Mouse (Mus musculus) layer of hippocampus, adult 9-10 months (tissue): Measurements from ENCODE around the gene Gm11172.
A peak's percentile ranks its signal among the peaks of the same experiment; 100 is the strongest.
"Not testable (repeated sequence)": the region's sequence is repeated elsewhere in the genome, so short reads cannot be mapped to it uniquely, and the experiment has no call there.

Experiments used
- DNase-seq: peaks from one replicate; pipeline ENCODE4 v3.0.0; 2022; ENCODE audit warnings: low spot score

Gm11172 gene

DNA sequence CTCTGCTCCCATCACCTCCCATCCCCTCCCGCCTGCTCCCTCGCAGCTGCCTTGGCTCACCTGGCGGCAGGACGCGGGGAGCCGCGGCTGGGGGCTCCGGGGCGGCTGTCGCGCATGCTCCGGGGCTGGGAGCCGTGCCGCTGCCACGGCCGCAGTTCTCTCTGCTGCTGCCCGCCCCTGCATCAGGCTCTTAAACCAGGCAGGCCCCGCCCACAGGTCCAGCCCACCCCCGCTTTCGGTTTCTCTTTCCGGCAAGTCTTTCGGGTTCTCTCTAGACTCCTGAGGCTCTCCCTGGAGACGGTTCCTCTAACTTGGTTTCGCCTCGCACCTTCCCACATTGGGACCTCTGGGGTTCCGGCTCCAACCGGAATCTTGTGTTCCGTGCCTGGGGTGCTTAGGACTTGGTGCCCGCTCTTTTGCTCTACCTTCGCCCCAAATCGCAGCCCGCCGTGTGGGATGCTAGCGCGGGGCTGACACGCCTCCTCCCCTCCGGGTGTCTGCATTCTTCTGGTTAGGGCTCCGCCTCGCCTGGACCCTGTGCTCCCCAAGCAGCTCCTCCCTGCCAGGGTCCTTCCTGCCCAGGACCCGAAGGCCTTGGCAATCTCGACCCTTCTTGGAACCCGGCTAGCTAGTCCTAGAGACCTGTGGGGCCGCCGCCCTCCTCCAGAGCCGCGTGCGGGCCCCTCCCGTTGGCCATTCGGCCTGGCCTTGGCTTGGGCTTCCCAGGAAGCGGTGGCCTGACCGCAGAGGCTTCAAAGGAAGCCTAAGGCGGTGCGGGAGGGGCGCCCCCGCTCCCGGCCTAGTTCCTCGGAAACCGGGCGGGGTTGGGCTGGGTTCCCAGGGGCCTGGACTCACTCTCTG lies 27.1 kb upstream of the Gm11172 start, which contains the start of gene Socs1:
TSS of gene Socs1 (minus strand) at position 166 of the 861 bp plus-strand sequence.
- DNase-seq = no peak

DNA sequence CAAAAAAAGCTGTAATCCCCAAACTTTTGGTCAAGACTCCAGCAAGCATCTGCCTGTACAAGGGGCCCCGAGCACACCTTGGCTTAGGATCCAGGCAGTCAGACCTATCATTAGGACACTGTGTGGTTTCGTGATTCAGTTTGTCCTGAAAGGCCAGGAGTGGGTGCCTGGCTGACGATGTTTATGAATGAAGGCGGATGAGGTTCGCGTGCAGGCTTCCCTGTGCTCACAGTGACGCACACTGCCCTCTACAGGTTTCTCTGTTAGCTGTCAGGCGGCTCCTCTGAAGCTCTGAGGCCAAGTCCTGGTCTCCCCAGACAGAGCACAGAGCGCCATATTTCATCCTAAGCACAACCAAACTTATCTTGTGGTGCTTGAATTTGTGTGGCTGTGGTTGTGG lies 26.4 kb upstream of the Gm11172 start:
- peak; percentile 61 for DNase-seq

DNA sequence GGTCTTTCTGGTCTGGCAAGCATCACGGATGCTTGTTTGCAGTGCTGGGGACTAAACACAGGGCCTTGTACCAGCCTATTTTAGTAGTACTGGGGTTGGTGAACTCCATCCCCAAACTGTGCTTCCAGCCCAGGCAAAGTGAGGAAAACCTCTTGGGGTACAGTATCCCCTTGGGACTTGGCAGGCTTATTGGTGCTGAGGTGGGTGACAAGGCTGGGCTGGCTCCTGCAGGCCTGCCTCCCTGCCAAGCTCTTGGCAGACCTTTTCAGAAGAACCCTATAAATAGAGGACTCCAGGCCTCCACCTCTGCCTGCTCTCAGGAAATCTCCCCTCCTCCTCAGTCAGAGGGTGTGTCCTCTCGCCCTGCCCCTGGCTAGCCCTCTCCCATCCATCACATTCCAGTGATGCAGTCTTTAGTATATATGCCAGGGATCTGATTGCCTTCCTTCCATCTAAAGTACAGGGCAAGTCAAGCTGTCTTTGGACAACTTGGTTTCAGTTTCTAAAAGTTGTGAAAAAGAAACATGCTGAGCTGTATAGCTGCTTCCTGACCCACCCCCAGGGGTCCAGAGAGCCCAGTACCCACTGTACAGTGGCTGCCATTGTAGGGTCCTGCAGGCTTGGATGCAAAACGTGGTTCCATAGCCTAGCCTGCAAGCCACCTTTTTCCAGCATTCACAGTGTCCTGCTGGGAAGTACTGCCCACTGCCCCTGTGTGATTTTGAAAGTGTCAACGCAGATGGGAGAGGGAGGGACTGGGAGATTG lies 25.8 kb upstream of the Gm11172 start:
- no peak for DNase-seq

DNA sequence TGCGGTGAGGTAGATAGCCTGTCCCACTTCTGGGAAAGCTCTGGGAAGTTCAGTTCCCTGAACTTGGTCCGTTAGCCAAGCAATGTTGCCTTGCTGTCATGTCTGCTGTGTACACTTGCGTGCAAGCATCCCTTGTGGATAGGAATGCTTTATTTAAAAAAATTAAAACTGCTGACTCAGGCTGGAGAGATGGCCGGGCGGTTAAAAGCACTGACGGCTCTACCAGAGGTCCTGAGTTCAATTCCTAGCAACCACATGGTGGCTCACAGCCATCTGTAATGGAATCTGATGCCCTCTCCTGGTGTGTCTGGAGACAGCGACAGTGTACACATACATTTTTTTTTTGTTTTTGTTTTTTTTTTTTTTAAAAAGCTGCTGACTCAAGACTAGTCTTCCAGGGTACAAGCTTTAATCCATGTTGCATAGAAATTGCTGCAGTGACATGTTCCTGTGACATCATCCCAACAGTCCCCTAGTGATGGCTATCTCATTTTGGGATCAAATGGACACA lies 25.1 kb upstream of the Gm11172 start:
- no peak for DNase-seq

DNA sequence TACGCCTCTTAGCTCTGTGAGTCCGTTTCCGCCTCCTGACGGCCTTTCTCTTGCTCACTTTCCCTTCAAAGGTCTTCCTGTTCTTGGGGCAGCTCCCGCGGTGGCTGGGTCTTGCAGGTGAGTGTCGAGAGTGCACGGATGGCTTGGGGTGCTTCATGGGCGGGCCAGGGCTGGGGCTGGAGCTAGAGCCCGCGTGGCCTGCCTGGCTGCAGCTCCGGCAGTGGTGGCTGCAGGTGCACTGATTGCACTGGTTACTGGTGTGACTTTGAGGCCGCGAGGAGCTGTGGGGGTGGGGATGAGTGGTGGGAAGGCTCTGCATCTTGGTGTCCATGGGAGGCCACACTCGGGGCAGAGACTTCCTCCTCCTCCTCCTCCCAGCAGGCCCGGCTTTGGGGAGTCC lies 24.4 kb upstream of the Gm11172 start, which contains the start of gene Tnp2:
TSS of gene Tnp2 (minus strand) at position 390 of the 400 bp plus-strand sequence.
- DNase-seq = no peak

DNA sequence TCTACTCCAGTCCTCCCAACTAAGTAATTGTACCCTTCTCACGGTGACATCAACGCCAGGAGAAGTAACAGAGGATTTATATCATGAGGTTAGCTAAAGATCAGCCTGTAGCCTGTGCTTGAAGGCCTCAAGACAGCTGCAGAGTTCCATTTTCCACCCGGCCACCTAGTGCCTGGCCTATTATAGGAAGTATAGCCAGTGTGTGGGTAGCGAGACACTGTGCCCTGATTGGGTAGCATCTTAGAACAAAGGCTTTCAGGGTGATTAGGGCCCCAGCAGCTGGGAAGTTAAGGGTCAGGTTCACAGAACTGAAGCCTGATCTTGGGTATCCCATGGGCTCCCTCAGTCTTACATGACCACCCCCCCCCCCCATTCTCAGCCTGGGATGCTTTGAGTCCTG lies 23.8 kb upstream of the Gm11172 start:
- DNase-seq = no peak

DNA sequence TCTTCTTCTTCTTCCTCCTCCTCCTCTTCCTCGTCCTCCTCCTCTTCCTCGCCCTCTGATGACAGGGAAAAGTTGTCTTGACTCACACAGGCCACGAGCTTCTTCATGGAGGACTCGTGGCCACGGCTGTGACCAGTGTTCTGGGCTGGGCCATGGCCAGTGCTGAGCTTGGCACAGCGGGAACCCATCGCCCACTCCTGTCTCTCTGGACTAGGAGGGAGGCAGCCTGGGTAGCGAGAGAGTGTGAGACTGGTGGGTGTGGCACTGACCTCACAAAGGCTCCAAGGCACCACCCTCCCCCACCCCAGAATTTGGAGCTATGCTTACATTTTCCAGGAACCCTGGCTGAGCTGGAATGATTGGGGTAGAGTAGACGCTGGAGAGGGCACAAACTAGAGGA lies 22.0 kb upstream of the Gm11172 start, which contains the start of gene Prm3:
TSS of gene Prm3 (minus strand) at position 213 of the 400 bp plus-strand sequence.
- DNase-seq = no peak

DNA sequence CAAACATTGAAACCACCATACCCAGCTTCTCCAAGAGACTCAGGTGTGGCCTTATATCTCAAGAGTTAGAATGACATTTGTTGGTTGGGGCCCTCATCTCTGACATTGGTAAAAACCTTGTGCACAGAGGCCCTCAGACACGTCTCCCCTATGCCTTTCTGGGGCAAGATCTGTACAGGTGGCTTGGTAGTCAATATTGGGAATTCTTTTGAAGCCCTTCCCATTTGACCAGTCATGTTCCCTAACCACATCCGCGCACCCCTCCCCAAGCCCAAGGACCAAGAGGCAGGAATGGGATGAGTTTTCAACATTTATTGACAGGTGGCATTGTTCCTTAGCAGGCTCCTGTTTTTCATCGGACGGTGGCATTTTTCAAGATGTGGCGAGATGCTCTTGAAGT lies 16.7 kb upstream of the Gm11172 start, which contains the start of gene Prm2:
TSS of gene Prm2 (minus strand) at position 101 of the 400 bp plus-strand sequence.
- no peak for DNase-seq

DNA sequence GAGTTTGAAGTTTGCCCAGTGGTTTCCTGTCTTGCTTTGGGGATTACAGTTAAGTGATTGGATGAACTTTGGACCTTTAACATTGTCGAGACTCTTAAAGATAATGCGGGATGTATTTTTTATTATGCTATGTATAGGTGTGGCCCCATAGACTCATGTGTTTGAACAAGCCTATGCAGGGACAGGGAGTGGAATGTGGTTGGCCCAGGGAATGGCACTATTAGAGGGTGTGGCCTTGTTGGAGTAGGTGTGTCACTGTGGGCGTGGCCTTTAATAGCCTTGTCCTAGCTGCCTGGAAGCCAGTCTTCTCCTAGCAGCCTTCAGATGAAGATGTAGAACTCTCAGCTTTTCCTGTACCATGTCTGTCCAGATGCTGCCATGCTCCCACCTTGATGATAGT lies 10.3 kb upstream of the Gm11172 start:
- DNase-seq = not testable (repeated sequence)

DNA sequence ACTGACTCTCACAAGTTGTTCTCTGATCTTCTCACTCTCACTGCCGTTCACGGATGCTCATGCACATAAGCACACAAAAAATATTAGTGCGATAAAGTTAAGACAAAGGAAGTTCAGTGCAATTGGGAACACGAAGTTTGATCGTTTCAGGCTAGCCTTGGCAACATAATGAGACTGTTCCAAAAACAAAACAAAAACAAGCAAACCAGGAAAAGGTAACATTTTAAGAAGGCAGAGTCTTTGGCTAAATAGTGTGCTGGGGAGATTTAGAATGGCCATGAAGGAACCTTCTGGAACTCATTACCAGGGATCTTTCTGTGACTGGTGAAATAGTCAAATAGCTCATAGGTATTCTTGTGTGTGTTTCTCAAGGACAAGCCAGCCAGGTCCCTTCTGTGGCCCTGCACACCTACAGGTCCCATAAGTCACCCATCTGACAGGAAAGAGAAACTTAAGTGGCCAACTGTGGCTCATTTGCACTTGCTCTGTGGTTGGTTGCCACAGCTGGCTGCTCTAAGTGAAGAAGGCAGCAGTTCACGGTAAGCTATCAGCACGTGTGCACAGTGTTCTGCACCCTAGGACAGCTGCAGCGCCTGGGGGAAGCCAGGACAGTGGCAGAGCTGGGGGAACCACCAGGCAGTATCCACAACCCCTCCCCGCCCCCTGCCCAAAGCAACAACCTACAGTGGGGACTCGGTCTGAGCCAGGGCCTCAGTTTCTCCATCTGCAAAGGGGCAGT lies 6.8 kb upstream of the Gm11172 start, which contains the start of gene Prm1:
TSS of gene Prm1 (minus strand) at position 51 of the 739 bp plus-strand sequence.
- no peak for DNase-seq

DNA sequence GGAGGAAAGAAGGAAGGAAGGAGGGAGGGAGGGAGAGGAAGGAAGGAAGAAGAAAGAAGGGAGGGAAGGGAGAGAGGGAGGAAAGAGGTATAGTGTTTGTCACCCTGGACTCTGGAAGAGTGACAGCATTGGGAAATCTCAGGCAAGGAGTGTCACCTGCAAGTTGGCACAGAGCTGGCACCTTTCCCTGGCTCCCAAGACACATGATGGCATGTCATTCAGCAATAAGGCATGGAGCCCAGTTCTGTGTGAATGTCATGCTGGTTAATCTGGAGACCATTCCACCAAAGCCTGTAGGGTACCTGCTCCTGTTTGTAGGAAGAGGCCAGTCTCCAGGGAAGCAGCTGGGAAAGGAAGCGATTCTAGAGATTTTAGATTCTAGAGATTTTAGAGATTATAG lies 2.3 kb upstream of the Gm11172 start:
- no peak for DNase-seq

DNA sequence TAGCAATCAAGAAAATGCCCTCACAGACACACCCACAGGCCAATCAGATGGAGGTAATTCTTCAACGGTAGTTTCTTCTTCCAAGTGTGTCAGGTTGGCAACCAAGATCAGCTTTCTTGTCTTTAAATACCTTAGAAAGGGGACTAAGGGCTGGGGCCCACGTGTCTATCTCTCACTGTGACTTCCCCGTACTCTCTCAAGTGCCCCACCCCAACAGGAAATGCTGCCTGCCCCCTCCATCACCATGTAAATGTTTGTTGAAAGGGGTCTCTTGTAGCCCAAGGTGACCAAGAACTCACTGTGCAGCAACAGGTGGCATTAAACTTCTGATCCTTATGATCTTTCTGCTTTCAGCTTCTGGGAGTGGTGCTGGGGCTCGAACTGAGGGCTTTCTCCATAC lies 1.0 kb downstream of the Gm11172 start:
- DNase-seq = no peak

DNA sequence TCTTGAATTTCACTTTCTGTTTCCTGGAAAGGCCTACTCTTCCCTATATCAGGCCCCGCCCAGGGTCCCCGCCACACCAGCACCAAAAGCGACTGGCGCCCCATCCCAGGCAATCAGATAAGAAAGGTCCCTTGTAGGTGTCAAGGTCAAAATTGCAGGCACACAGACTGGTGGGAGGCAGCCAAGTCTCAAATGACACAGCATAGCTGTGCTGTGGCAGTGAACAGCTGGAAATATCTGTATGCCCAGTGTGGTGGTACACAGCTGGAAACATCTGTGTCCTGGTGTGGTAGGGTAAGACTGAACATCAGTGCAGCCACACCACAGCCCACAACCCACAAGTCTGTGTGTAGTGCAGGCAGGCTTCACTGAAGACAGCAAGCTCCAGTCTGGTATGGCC lies 2.1 kb downstream of the Gm11172 start:
- DNase-seq = no peak

DNA sequence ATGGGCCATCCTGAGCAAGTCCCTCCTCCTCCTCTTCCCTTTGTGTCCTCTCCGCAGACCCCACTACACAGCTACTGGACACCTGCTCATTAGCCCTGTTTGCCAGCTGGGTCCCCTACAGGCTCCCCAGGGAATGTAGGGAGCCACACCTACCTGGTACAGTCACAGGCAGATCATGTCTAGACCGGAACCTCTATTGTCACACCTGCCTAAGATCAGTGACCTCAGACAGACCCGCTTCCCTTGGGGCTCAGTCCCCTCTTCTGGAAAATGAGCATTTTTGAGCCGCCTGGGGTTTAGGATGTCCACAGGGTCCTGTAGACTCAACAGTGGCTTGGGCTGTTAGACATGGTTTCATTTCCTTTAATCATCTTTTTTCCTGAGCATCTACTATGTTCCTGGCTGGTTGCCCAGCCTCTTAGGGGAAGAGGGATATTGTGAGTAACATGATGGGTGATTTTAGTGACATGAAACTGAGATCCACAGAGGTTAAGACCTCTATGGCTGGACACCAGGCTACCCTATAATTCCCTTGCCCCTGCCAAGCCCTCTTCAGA lies 5.9 kb downstream of the Gm11172 start:
- DNase-seq = no peak

DNA sequence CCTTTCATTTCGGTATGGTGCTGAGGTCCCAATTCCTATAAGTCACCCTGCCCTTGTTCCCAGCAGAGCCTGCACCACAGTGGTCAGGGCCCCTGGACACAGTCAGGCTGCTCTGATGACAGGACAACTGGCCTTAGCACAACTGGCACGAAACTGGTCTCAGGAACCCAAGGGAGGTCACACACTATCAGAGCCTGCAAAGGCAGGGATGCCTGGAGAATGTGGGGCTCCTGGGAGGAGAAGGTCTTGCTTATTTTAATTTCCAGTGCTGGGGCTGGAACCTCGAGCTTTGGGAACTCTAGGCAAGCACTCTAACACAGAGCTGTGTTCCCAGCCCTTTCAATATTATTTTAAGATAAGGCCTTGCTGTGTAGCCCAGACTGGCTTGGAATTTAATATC lies 7.3 kb downstream of the Gm11172 start:
- DNase-seq = no peak

DNA sequence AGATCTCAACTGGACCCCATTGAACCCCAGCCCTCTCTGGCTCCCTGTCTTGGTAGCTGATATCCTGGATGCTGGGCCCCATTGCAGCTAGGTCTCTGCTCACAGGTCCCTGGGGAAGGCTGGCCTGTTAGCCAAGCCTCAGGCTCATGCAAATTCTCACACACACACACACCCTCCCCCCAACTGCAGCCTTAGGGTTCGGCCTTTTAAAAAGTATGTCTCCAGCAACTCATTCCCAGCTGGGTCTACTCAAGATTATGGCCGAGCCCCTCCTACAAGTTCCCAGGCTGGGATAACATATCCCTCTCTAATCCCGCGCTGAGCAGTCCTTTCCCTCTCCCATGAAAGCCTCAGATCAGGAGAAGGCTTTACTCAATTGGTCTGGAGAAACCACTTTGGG lies 8.7 kb downstream of the Gm11172 start:
- no peak for DNase-seq

DNA sequence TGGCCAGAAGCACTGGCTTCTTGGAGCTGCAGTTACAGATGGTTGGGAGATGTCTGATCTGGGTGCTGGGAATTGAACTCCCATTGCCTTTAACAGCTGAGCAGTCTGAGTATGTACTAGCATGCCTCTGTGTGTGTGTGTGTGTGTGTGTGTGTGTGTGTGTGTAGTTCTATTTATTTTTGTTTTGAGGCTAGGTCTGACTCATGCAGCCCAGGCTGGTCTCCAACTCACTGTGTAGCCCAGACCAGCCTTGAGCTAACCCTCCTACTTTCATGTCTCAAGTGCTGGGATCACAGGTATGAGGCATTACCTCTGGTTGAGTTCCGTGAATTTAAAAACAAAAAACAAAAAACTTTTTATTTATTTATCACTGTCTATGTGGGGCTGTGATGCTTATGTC lies 11.8 kb downstream of the Gm11172 start:
- DNase-seq = no peak

DNA sequence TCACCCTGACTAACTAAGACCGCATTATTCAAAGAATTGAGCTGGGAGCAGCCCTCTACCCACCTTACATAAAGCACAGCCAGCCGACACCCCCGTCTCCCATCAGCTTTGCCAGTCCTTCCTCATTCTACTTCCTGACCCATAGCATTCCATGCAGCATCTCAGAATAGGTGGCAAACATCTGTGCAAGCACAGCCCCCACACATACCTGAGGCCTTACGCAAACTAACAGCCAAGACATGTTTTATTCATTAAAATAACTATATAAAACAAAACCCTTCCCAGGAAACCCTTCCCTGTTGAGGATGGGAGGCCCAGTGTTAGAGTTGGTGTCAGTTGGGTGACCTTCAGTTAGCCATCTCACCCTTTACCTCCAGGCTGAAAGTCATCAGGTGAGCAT lies 13.1 kb downstream of the Gm11172 start:
- DNase-seq = no peak

DNA sequence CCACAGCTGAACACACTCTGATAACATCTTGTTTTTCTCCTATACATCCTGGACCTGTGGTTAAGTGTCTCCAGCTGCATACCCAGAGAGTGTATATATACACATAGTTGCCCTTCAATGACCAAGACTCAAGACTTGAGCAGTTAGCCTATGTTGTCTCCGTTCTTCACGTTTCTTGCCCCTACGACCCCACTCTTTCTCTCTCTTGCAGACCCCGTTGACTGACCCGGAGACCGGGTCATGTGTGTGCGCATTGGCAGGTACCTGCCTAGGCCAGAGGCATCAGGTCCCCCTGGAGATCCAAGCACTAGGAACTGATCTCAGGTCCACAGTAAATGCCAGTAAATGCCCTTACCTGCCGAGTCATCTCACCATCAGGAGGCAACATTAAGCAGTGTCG lies 14.6 kb downstream of the Gm11172 start:
- no peak for DNase-seq

DNA sequence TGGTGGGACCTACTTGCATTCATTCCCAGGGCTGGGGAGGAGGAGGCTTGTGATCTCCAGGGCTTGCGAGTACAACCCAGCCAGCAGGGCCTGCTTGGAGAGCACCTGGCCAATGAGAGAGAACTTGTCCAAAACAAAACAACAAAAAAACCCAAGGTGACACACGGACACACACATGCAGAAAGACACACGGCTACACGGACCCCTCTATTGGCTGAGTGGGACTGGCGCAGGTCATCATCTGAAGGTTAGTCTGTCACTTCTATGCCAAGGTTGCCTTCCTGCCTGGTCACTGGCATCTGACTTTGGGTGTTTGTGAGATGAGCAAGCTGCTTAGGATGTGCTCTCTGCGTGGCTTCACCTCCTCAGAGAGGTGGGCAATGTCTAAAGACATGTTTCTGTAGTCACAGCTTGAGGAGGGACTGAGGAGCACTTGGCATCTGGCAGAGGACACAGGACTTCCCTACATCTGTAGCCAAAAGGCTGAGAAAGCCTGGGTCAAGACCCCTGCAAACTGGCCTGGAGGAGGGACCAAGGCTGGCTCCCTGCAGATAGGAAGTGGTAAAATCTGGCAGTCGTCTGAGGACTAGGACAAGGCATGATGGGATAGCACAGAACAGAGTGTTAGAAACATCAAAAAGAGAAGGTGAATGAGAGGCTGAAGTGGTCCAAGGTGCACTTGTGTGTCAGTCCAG lies 15.2 kb downstream of the Gm11172 start:
- DNase-seq = no peak

DNA sequence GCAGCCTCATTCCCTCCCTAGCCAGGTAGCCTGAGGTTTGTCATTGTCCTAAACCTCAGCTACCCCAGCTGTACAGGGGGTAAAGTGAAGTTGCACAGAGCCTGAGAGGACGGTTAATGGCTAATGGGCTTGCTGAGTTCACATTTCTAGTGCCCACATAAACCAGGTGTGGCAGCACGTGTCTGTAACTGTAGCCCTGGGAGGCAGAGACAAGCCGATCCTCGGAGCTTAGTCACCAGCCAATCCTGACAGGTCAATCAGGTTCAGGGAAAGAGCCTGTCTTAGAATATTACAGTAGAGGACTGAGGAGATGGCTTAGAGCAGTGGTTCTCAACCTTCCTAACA lies 15.7 kb downstream of the Gm11172 start:
- no peak for DNase-seq
